Mouse (Mus musculus) myocyte (in vitro differentiated cells): Measurements from ENCODE around the gene Phldb3. TPM values are rescaled to one million over a fixed set of nuclear protein-coding genes. Genes with fewer than 3 reads are reported as not detected.

Experiments
- H3K27me3 ChIP-seq: one replicate; pipeline ENCODE4 v1.6.1; 2011; ENCODE audit not compliant: control insufficient read depth, insufficient read depth, insufficient read length
- H3K36me3 ChIP-seq: one replicate; pipeline ENCODE4 v1.6.1; 2011; ENCODE audit not compliant: control insufficient read depth, insufficient read depth
- H3K4me2 ChIP-seq: one replicate; pipeline ENCODE4 v1.6.1; 2011; ENCODE audit warnings: low read depth, control low read depth
- H3K4me3 ChIP-seq: one replicate; pipeline ENCODE4 v1.5.1; 2011; ENCODE audit warnings: mild to moderate bottlenecking, control low read depth, moderate library complexity
- H3K79me2 ChIP-seq: one replicate; pipeline ENCODE4 v1.6.1; 2011; ENCODE audit not compliant: control insufficient read depth, insufficient read depth
- H3ac ChIP-seq: one replicate; pipeline ENCODE4 v1.6.1; 2011; ENCODE audit not compliant: control insufficient read depth, insufficient read length
- CEBPB ChIP-seq: IDR thresholded peaks from 2 replicates; pipeline ENCODE4 v1.6.1; 2011; ENCODE audit warnings: mild to moderate bottlenecking, moderate library complexity; ENCODE audit not compliant: poor library complexity, insufficient read depth, severe bottlenecking
- E2F4 ChIP-seq: IDR thresholded peaks from one replicate; pipeline ENCODE4 v1.6.1; 2011; ENCODE audit warnings: mild to moderate bottlenecking, control low read depth, moderate library complexity; ENCODE audit not compliant: insufficient read depth
- MAX ChIP-seq: IDR thresholded peaks from one replicate; pipeline ENCODE4 v1.6.1; 2011; ENCODE audit warnings: low read depth, mild to moderate bottlenecking, control low read depth
- MYOD1 ChIP-seq, 3 experiments: IDR thresholded peaks; one replicate each; pipeline ENCODE4 v1.6.1; 2011; ENCODE audit warnings: control low read depth in 2 of 3, low read depth in 2 of 3, mild to moderate bottlenecking in 2 of 3, moderate library complexity in 1 of 3; ENCODE audit not compliant: insufficient read length in 2 of 3, control insufficient read depth in 1 of 3
- MYOG ChIP-seq, 3 experiments: IDR thresholded peaks; one replicate each; pipeline ENCODE4 v1.6.1; 2011; ENCODE audit warnings: control low read depth in 2 of 3, low read depth in 2 of 3, mild to moderate bottlenecking in 2 of 3; ENCODE audit not compliant: insufficient read length in 2 of 3, control insufficient read depth in 1 of 3, insufficient read depth in 1 of 3
- POLR2A ChIP-seq: IDR thresholded peaks from one replicate; pipeline ENCODE4 v1.6.1; 2011; ENCODE audit warnings: low read depth, mild to moderate bottlenecking, control low read depth, moderate library complexity; ENCODE audit not compliant: insufficient read length
- POLR2AphosphoS2 ChIP-seq: IDR thresholded peaks from one replicate; pipeline ENCODE4 v1.6.1; 2011; ENCODE audit warnings: low read depth, control low read depth; ENCODE audit not compliant: insufficient read length
- REST ChIP-seq: IDR thresholded peaks from one replicate; pipeline ENCODE4 v1.6.1; 2011; ENCODE audit warnings: mild to moderate bottlenecking, control low read depth, moderate library complexity; ENCODE audit not compliant: insufficient read depth, insufficient read length
- SRF ChIP-seq: IDR thresholded peaks from one replicate; pipeline ENCODE4 v1.6.1; 2011; ENCODE audit warnings: low read depth; ENCODE audit not compliant: control insufficient read depth, insufficient read length
- TCF12 ChIP-seq: IDR thresholded peaks from one replicate; pipeline ENCODE4 v1.6.1; 2011; ENCODE audit warnings: mild to moderate bottlenecking, control low read depth; ENCODE audit not compliant: poor library complexity, insufficient read depth, severe bottlenecking
- TCF3 ChIP-seq: IDR thresholded peaks from one replicate; pipeline ENCODE4 v1.6.1; 2011; ENCODE audit warnings: low read depth, control low read depth; ENCODE audit not compliant: insufficient read length
- USF1 ChIP-seq: IDR thresholded peaks from one replicate; pipeline ENCODE4 v1.6.1; 2011; ENCODE audit warnings: low read depth, mild to moderate bottlenecking, control low read depth, moderate library complexity
- polyA plus RNA-seq: library from polyadenylated mRNA; unstranded; fragments of >200 nt; fragmentation: generic; extraction: Trizol; gene quantifications from one replicate; pipeline ENCODE4 v1.2.1, GENCODE M21; 2012; ENCODE audit warnings: missing spikeins

Phldb3 gene
- polyA plus RNA-seq, 1 experiment = 11.5 TPM

- Histone ChIP-seq H3K27me3 (peaks cover 32% of the 10 kb centered on the region), H3K4me3 (no peak overlapping the region), H3K79me2 (no peaks in the 10 kb centered on the region), H3ac (no peak overlapping the region), H3K4me2 (no peak overlapping the region), H3K36me3 (no peaks in the 10 kb centered on the region)
- no peak for TF ChIP-seq SRF
- no peak for TF ChIP-seq POLR2A
- TF ChIP-seq MYOG (IDR thresholded peaks at IDR 0.05; ENCODE audit: control insufficient read depth in 1 of 3, insufficient read depth in 1 of 3, insufficient read length in 2 of 3, low read depth in 2 of 3) = no peak
- TF ChIP-seq MAX = no peak
- no peak for TF ChIP-seq TCF3
- no peak for TF ChIP-seq REST
- TF ChIP-seq POLR2AphosphoS2 = no peak
- no peak for TF ChIP-seq TCF12
- no peak for TF ChIP-seq E2F4
- no peak for TF ChIP-seq MYOD1 (IDR thresholded peaks at IDR 0.05; ENCODE audit: control insufficient read depth in 1 of 3, insufficient read length in 2 of 3, low read depth in 2 of 3)
- TF ChIP-seq USF1 = no peak
- TF ChIP-seq CEBPB = no peak
Measured at GRCm38 (mm10) chr7:24662575-24662974, 52.0 kb downstream of the Phldb3 start.

GRCm38 (mm10) chr7:24664301-24664700 is 53.7 kb downstream of the Phldb3 start:
- Histone ChIP-seq H3K27me3 (peaks cover 47% of the 10 kb centered on the region), H3K79me2 (no peaks in the 10 kb centered on the region), H3ac (no peak overlapping the region), H3K36me3 (no peaks in the 10 kb centered on the region), H3K4me2 (no peak overlapping the region), H3K4me3 (no peak overlapping the region)
- no peak for TF ChIP-seq CEBPB
- no peak for TF ChIP-seq POLR2A
- no peak for TF ChIP-seq TCF3
- no peak for TF ChIP-seq POLR2AphosphoS2
- no peak for TF ChIP-seq USF1
- no peak for TF ChIP-seq MAX
- TF ChIP-seq MYOG (IDR thresholded peaks at IDR 0.05; ENCODE audit: control insufficient read depth in 1 of 3, insufficient read depth in 1 of 3, insufficient read length in 2 of 3, low read depth in 2 of 3) = no peak
- TF ChIP-seq TCF12 = no peak
- TF ChIP-seq REST = no peak
- no peak for TF ChIP-seq MYOD1 (IDR thresholded peaks at IDR 0.05; ENCODE audit: control insufficient read depth in 1 of 3, insufficient read length in 2 of 3, low read depth in 2 of 3)
- TF ChIP-seq SRF = no peak
- no peak for TF ChIP-seq E2F4

- H3K27me3 ChIP-seq = peaks cover 53% of the 10 kb centered on the region
- H3K36me3 ChIP-seq = no peaks in the 10 kb centered on the region
- TF ChIP-seq TCF12 (no peak), POLR2AphosphoS2 (no peak), TCF3 (no peak), USF1 (no peak), REST (no peak), CEBPB (no peak), SRF (no peak), POLR2A (no peak), MAX (no peak), E2F4 (no peak), MYOD1 (IDR thresholded peaks at IDR 0.05; ENCODE audit: control insufficient read depth in 1 of 3, insufficient read length in 2 of 3, low read depth in 2 of 3) (no peak), MYOG (IDR thresholded peaks at IDR 0.05; ENCODE audit: control insufficient read depth in 1 of 3, insufficient read depth in 1 of 3, insufficient read length in 2 of 3, low read depth in 2 of 3) (no peak)
- no peaks in the 10 kb centered on the region for H3K79me2 ChIP-seq
- no peak overlapping the region for H3ac ChIP-seq
- H3K4me2 ChIP-seq = no peak overlapping the region
- no peak overlapping the region for H3K4me3 ChIP-seq
Measured at GRCm38 (mm10) chr7:24664959-24665358, 54.4 kb downstream of the Phldb3 start.

GRCm38 (mm10) chr7:24671944-24672439 is 61.4 kb downstream of the Phldb3 start:
- Histone ChIP-seq H3K4me3 (no peak overlapping the region), H3K27me3 (peaks cover 48% of the 10 kb centered on the region), H3ac (no peak overlapping the region), H3K4me2 (no peak overlapping the region), H3K36me3 (no peaks in the 10 kb centered on the region), H3K79me2 (no peaks in the 10 kb centered on the region)
- TF ChIP-seq POLR2AphosphoS2 (no peak), SRF (no peak), E2F4 (no peak)

- Histone ChIP-seq H3ac (no peak within 1 kb of the TSS), H3K27me3 (peaks cover 7% of the 10 kb centered on the region), H3K4me2 (no peak within 1 kb of the TSS), H3K36me3 (no peaks in the 10 kb centered on the region), H3K4me3 (no peak within 1 kb of the TSS), H3K79me2 (no peaks in the 10 kb centered on the region)
- TF ChIP-seq USF1 (no peak), MYOD1 (IDR thresholded peaks at IDR 0.05; ENCODE audit: control insufficient read depth in 1 of 3, insufficient read length in 2 of 3, low read depth in 2 of 3) (no peak), POLR2AphosphoS2 (no peak), SRF (no peak), TCF3 (no peak), REST (no peak), CEBPB (no peak), TCF12 (no peak), POLR2A (no peak), MAX (no peak), E2F4 (no peak), MYOG (IDR thresholded peaks at IDR 0.05; ENCODE audit: control insufficient read depth in 1 of 3, insufficient read depth in 1 of 3, insufficient read length in 2 of 3, low read depth in 2 of 3) (no peak)
Measured at GRCm38 (mm10) chr7:24676575-24676974, 66.0 kb downstream of the Phldb3 start, which contains the start of gene Tex101. Gene Tex101, minus strand, starts transcription at chr7:24676675.
